16 mouse cellular contexts compared by ENCODE assay signal in genomic region chr19:30125670-30126059, GRCm38 (mm10). TPM values are rescaled to one million over a fixed set of nuclear protein-coding genes. Genes with fewer than 3 reads are reported as not detected.
DNase-seq lines count a peak whose midpoint lies in the region; ATAC-seq and TF ChIP-seq lines count a peak whose summit lies in the region.
"Had no signal": no experiment of that assay in that cellular context is flagged by ENCODE, and none has a peak within 500 bp of the region (broad histone marks: within the 10 kb centered on the region; RNA-seq: fewer than 3 reads in every experiment).

No protein-coding gene starts in this region.

- H3K4me2 ChIP-seq in forebrain, embryonic 14.5 days (ENCODE audit: low read length) = no peak overlapping the region
- no peak overlapping the region for H3K4me2 ChIP-seq in intestine, postnatal 0 days (replicated peaks; ENCODE audit: low read depth)
- no peak overlapping the region for H3K4me2 ChIP-seq in intestine, embryonic 15.5 days (replicated peaks)
- H3K4me2 ChIP-seq in myocyte (ENCODE audit: low read depth) = peak overlapping the region; percentile 79
- H3K4me2 ChIP-seq: kidney, embryonic 15.5 days; neural tube, embryonic 12.5 days had no signal

- H3ac ChIP-seq in myocyte (ENCODE audit: control insufficient read depth, insufficient read length) = no peak overlapping the region

- no peak for TF ChIP-seq CTCF in intestine, postnatal 0 days (IDR thresholded peaks at IDR 0.05; ENCODE audit: low read depth)
- TF ChIP-seq CTCF in bone marrow macrophage, adult 2 months (IDR thresholded peaks at IDR 0.05; ENCODE audit: low read depth, low read length) = no peak

- H3K9ac ChIP-seq in forebrain, embryonic 14.5 days (ENCODE audit: low read length) = no peak overlapping the region
- no peak overlapping the region for H3K9ac ChIP-seq in intestine, postnatal 0 days (ENCODE audit: low read depth, low read length)
- no peak overlapping the region for H3K9ac ChIP-seq in intestine, embryonic 15.5 days
- H3K9ac ChIP-seq: kidney, embryonic 15.5 days; liver, embryonic 14.5 days; neural tube, embryonic 12.5 days had no signal

- H3K27ac ChIP-seq in forebrain, embryonic 10.5 days = peak overlapping the region; percentile 54; the same call in 1 of the 2 replicates
- H3K27ac ChIP-seq in forebrain, embryonic 14.5 days (ENCODE audit: low read depth, low read length) = no peak overlapping the region
- H3K27ac ChIP-seq in intestine, postnatal 0 days (ENCODE audit: low read depth, low read length) = no peak overlapping the region; the same call in 1 of the 2 replicates
- no peak overlapping the region for H3K27ac ChIP-seq in intestine, embryonic 15.5 days
- peak overlapping the region; percentile 57 for H3K27ac ChIP-seq in bone marrow macrophage, adult 2 months (ENCODE audit: insufficient read depth, low read depth, low read length)
- H3K27ac ChIP-seq: kidney, embryonic 15.5 days; liver, embryonic 14.5 days; neural tube, embryonic 12.5 days had no signal

- no peak for DNase-seq in forebrain, embryonic 10.5 days (ENCODE audit: extremely low spot score, low spot score)
- no peak for DNase-seq in forebrain, embryonic 14.5 days (ENCODE audit: low spot score)
- DNase-seq in liver = no peak
- no peak for DNase-seq in embryo, embryonic 10.5 days (ENCODE audit: low spot score)
- DNase-seq: cerebellum, adult 11-12 months; gastrocnemius, postnatal 14 days; lung, postnatal 10 days; retina, postnatal 1 day; thymus, postnatal 36 days had no signal

- 96% methylated on average over 7 of the region's 7 CpGs for WGBS in forebrain, embryonic 10.5 days
- WGBS in forebrain, embryonic 14.5 days = 65% methylated on average over 7 of the region's 7 CpGs
- 63% methylated on average over 7 of the region's 7 CpGs for WGBS in intestine, postnatal 0 days
- 78% methylated on average over 7 of the region's 7 CpGs for WGBS in intestine, embryonic 15.5 days

- H3K4me1 ChIP-seq in forebrain, embryonic 10.5 days = peaks cover 10% of the 10 kb centered on the region
- no peaks in the 10 kb centered on the region for H3K4me1 ChIP-seq in forebrain, embryonic 14.5 days (ENCODE audit: control insufficient read depth, insufficient read depth, low read length)
- no peaks in the 10 kb centered on the region for H3K4me1 ChIP-seq in intestine, postnatal 0 days (replicated peaks; ENCODE audit: control insufficient read depth, insufficient read depth, low read length)
- H3K4me1 ChIP-seq in intestine, embryonic 15.5 days (replicated peaks) = no peaks in the 10 kb centered on the region
- H3K4me1 ChIP-seq in bone marrow macrophage, adult 2 months (ENCODE audit: control insufficient read depth, insufficient read depth, low read length) = peaks cover 17% of the 10 kb centered on the region
- H3K4me1 ChIP-seq: kidney, embryonic 15.5 days; neural tube, embryonic 12.5 days had no signal

- H3K36me3 ChIP-seq in forebrain, embryonic 10.5 days (replicated peaks) = peaks cover 91% of the 10 kb centered on the region
- 0 out of 2 replicates have a peak, but pooled peaks cover 3% of the 10 kb centered on the region for H3K36me3 ChIP-seq in forebrain, embryonic 14.5 days (ENCODE audit: control insufficient read depth, insufficient read depth, low read length)
- no peaks in the 10 kb centered on the region for H3K36me3 ChIP-seq in intestine, postnatal 0 days (ENCODE audit: control insufficient read depth, insufficient read depth)
- no peaks in the 10 kb centered on the region for H3K36me3 ChIP-seq in intestine, embryonic 15.5 days
- no peaks in the 10 kb centered on the region for H3K36me3 ChIP-seq in myocyte (ENCODE audit: control insufficient read depth, insufficient read depth)
- H3K36me3 ChIP-seq: kidney, embryonic 15.5 days; neural tube, embryonic 12.5 days had no signal

- H3K9me3 ChIP-seq in forebrain, embryonic 10.5 days = no peaks in the 10 kb centered on the region
- no peaks in the 10 kb centered on the region for H3K9me3 ChIP-seq in forebrain, embryonic 14.5 days (replicated peaks; ENCODE audit: control insufficient read depth, low read length)
- H3K9me3 ChIP-seq in intestine, postnatal 0 days (ENCODE audit: control insufficient read depth) = no peaks in the 10 kb centered on the region
- no peaks in the 10 kb centered on the region for H3K9me3 ChIP-seq in intestine, embryonic 15.5 days
- H3K9me3 ChIP-seq: kidney, embryonic 15.5 days; neural tube, embryonic 12.5 days had no signal

- H3K27me3 ChIP-seq in forebrain, embryonic 10.5 days (ENCODE audit: poor library complexity, severe bottlenecking) = no peaks in the 10 kb centered on the region
- no peaks in the 10 kb centered on the region for H3K27me3 ChIP-seq in forebrain, embryonic 14.5 days (replicated peaks; ENCODE audit: control insufficient read depth, insufficient read depth, low read length)
- H3K27me3 ChIP-seq in intestine, postnatal 0 days (replicated peaks; ENCODE audit: control insufficient read depth, insufficient read depth, low read length) = no peaks in the 10 kb centered on the region
- H3K27me3 ChIP-seq in intestine, embryonic 15.5 days (replicated peaks) = no peaks in the 10 kb centered on the region
- no peaks in the 10 kb centered on the region for H3K27me3 ChIP-seq in myocyte (ENCODE audit: control insufficient read depth, insufficient read depth, insufficient read length)
- H3K27me3 ChIP-seq: kidney, embryonic 15.5 days; neural tube, embryonic 12.5 days had no signal

- no peak for TF ChIP-seq POLR2A in bone marrow macrophage, adult 2 months (IDR thresholded peaks at IDR 0.05; ENCODE audit: borderline replicate concordance, low read depth, low read length)
- no peak for TF ChIP-seq POLR2A in myocyte (IDR thresholded peaks at IDR 0.05; ENCODE audit: insufficient read length, low read depth)

- H3K79me2 ChIP-seq in myocyte (ENCODE audit: control insufficient read depth, insufficient read depth) = no peaks in the 10 kb centered on the region

- ATAC-seq in forebrain, embryonic 14.5 days = no peak
- peak; percentile 2; the same call in 1 of the 2 replicates for ATAC-seq in intestine, postnatal 0 days
- ATAC-seq in intestine, embryonic 15.5 days = no peak

- no peak overlapping the region for H3K4me3 ChIP-seq in forebrain, embryonic 10.5 days
- H3K4me3 ChIP-seq in forebrain, embryonic 14.5 days (ENCODE audit: low read depth, low read length) = no peak overlapping the region
- H3K4me3 ChIP-seq in intestine, postnatal 0 days (ENCODE audit: low read depth, low read length) = no peak overlapping the region
- no peak overlapping the region for H3K4me3 ChIP-seq in intestine, embryonic 15.5 days (replicated peaks)
- no peak overlapping the region for H3K4me3 ChIP-seq in bone marrow macrophage, adult 2 months (ENCODE audit: insufficient read depth, low read length)
- no peak overlapping the region for H3K4me3 ChIP-seq in myocyte
- H3K4me3 ChIP-seq: kidney, embryonic 15.5 days; neural tube, embryonic 12.5 days had no signal

TF ChIP-seq in myocyte, 11 proteins besides CTCF, POLR2A, EP300 and RAD21:
- TF ChIP-seq POLR2AphosphoS2 (IDR thresholded peaks at IDR 0.05; ENCODE audit: insufficient read length, low read depth) (no peak), USF1 (IDR thresholded peaks at IDR 0.05; ENCODE audit: low read depth) (peak; percentile 51)

RNA-seq across cellular contexts. Expression of gene Gldc, which starts 49.6 kb away (rescaled TPM):
- 48.4 and 49.3 TPM in 2 replicates for polyA plus RNA-seq in forebrain, embryonic 10.5 days (2016; fragmentation: Nextera tagmentation; extraction: Ambion mirVana)
- 11.4 and 13.0 TPM in 2 replicates for polyA plus RNA-seq in forebrain, embryonic 14.5 days (2014; fragmentation: Nextera tagmentation; extraction: Ambion mirVana)
- polyA plus RNA-seq in intestine, postnatal 0 days (2015; fragmentation: Nextera tagmentation; extraction: Ambion mirVana) = 0.44 and 0.52 TPM in 2 replicates
- polyA plus RNA-seq in intestine, embryonic 15.5 days (2015; fragmentation: Nextera tagmentation; extraction: Ambion mirVana) = 1.8 TPM in 2 replicates
- polyA plus RNA-seq in bone marrow macrophage, adult 2 months (2012; ENCODE audit: insufficient read depth, insufficient read length, missing spikeins) = not detected in 2 replicates
- 1.1 TPM for polyA plus RNA-seq in myocyte (2012; fragmentation: generic; extraction: Trizol)

Comparison
In these comparisons a context has a peak if more than half of its experiments do, and no peak if none do; other contexts are left out.
1. H3K27ac ChIP-seq: peak in forebrain, embryonic 10.5 days (single experiment) and bone marrow macrophage, adult 2 months (single experiment); none in forebrain, embryonic 14.5 days (single experiment), intestine, postnatal 0 days (single experiment) and intestine, embryonic 15.5 days (single experiment).